Mouse (Mus musculus): ENCODE measurements around the gene Kcnq5. TPM values are rescaled to one million over a fixed set of nuclear protein-coding genes. Genes with fewer than 3 reads are reported as not detected.

The Kcnq5 gene
- 1.3 and 1.7 TPM in 2 replicates for polyA plus RNA-seq (2012; rRNA removed)

GRCm38 (mm10) chr1:21961251-21962082 lies at the start of gene Kcnq5:
Gene Kcnq5 (minus strand): TSS chr1:21961942.

GRCm38 (mm10) chr1:21383256-21383655 lies 578.5 kb downstream of the Kcnq5 start, which contains the start of gene Khdc1b:
Gene Khdc1b (plus strand): TSS chr1:21383556.

GRCm38 (mm10) chr1:21368031-21368430 lies 593.7 kb downstream of the Kcnq5 start, which contains the start of gene Khdc1c:
Gene Khdc1c (plus strand): TSS chr1:21368331.

GRCm38 (mm10) chr1:21349341-21349740 lies 612.4 kb downstream of the Kcnq5 start, which contains the start of gene Khdc1a:
Gene Khdc1a (plus strand): TSS chr1:21349641.

